Mouse (Mus musculus) intestine, embryonic 16.5 days (tissue): ENCODE data around the gene Mettl9. TPM values are rescaled to one million over a fixed set of nuclear protein-coding genes. Genes with fewer than 3 reads are reported as not detected.
A peak's percentile ranks its signal among the peaks of the same experiment; 100 is the strongest.

Source experiments
- ATAC-seq: fragments of 200-750 bp; cut with Nextera tagmentation; 2 replicates; pipeline ENCODE4 v1.8.0; 2017; ENCODE audit warnings: moderate TSS enrichment, moderate library complexity
- H3K27ac ChIP-seq: fragments of 300-500 bp; sonication (generic); 2 replicates; pipeline ENCODE4 v1.5.1; 2014; ENCODE audit warnings: mild to moderate bottlenecking, low read length
- H3K27me3 ChIP-seq: fragments of 300-500 bp; sonication (generic); replicated peaks from 2 replicates; pipeline ENCODE4 v1.6.1; 2014; ENCODE audit warnings: low read length, control low read depth, mixed read lengths; ENCODE audit not compliant: control insufficient read depth, insufficient read depth
- H3K36me3 ChIP-seq: fragments of 300-500 bp; sonication (generic); 2 replicates; pipeline ENCODE4 v1.6.1; 2014; ENCODE audit warnings: low read length, control low read depth; ENCODE audit not compliant: control insufficient read depth, insufficient read depth
- H3K4me1 ChIP-seq: fragments of 300-500 bp; sonication (generic); 2 replicates; pipeline ENCODE4 v1.6.1; 2014; ENCODE audit warnings: low read length, control low read depth, mixed read lengths; ENCODE audit not compliant: control insufficient read depth, insufficient read depth
- H3K4me2 ChIP-seq: fragments of 300-500 bp; sonication (generic); 2 replicates; pipeline ENCODE4 v1.6.1; 2014; ENCODE audit warnings: low read depth, low read length, control low read depth
- H3K4me3 ChIP-seq: fragments of 300-500 bp; sonication (generic); 2 replicates; pipeline ENCODE4 v1.5.1; 2014; ENCODE audit warnings: mild to moderate bottlenecking, low read length
- H3K9ac ChIP-seq: fragments of 300-500 bp; sonication (generic); 2 replicates; pipeline ENCODE4 v1.6.1; 2014; ENCODE audit warnings: low read depth, low read length
- H3K9me3 ChIP-seq: fragments of 300-500 bp; sonication (generic); 2 replicates; pipeline ENCODE4 v1.6.1; 2016; ENCODE audit warnings: low read length, control low read depth; ENCODE audit not compliant: control insufficient read depth
- WGBS: fragments of 180-500 bp; shearing (Covaris S2); extraction: QIAGEN DNeasy Blood & Tissue Kit; methylation state at CpG from one replicate; pipeline ENCODE4 v1.1.7; 2014; 5-methylcytosine and 5-hydroxymethylcytosine counted together
- polyA plus RNA-seq: library from polyadenylated mRNA; unstranded; fragments of >200 nt; fragmentation: Nextera tagmentation; extraction: Ambion mirVana; gene quantifications from 2 replicates; pipeline ENCODE4 v1.2.1, GENCODE M21; 2015

Gene Mettl9
- polyA plus RNA-seq, 1 experiment from 2014 or later: 123 TPM

- Histone ChIP-seq H3K9me3 (no peaks in the 10 kb centered on the region), H3K27ac (no peak overlapping the region), H3K4me1 (no peaks in the 10 kb centered on the region), H3K27me3 (no peaks in the 10 kb centered on the region), H3K4me2 (no peak overlapping the region), H3K36me3 (no peaks in the 10 kb centered on the region), H3K9ac (no peak overlapping the region), H3K4me3 (no peak overlapping the region)
- 53% methylated on average over 3 of the region's 3 CpGs for WGBS
- ATAC-seq: no peak
Observed at GRCm38 (mm10) chr7:121111762-121112161, 77.5 kb downstream of the Mettl9 start.

GRCm38 (mm10) chr7:121120143-121120818 lies 86.0 kb downstream of the Mettl9 start:
- ATAC-seq: peak; percentile 77

More at GRCm38 (mm10) chr7:121120143-121120818, 86.0 kb downstream of the Mettl9 start:
- Histone ChIP-seq H3K4me1 (no peaks in the 10 kb centered on the region), H3K4me3 (no peak overlapping the region), H3K4me2 (no peak overlapping the region), H3K27me3 (no peaks in the 10 kb centered on the region), H3K36me3 (no peaks in the 10 kb centered on the region), H3K9me3 (no peaks in the 10 kb centered on the region), H3K9ac (no peak overlapping the region), H3K27ac (no peak overlapping the region)
- 12% methylated on average over 10 of the region's 10 CpGs for WGBS

Other genes starting within 250 kb of the Mettl9 start
- gene Gm5737, start 222.1 kb upstream of the Mettl9 start, polyA plus RNA-seq: not detected in 2 replicates
- 54.1 and 59.6 TPM in 2 replicates for gene Eef2k, start 191.6 kb upstream of the Mettl9 start, polyA plus RNA-seq
- 37.5 and 37.9 TPM in 2 replicates for gene Polr3e, start 116.7 kb upstream of the Mettl9 start, polyA plus RNA-seq
- 15.7 and 19.8 TPM in 2 replicates for gene Cdr2, start 52.1 kb upstream of the Mettl9 start, polyA plus RNA-seq
- gene Mfsd13b, start 51.9 kb upstream of the Mettl9 start, polyA plus RNA-seq: 0.38 and 0.99 TPM in 2 replicates
- 2.6 and 2.7 TPM in 2 replicates for gene Igsf6, start 40.1 kb downstream of the Mettl9 start, polyA plus RNA-seq
- gene Otoa, start 47.2 kb downstream of the Mettl9 start, polyA plus RNA-seq: 0.06 TPM in 2 replicates